Mouse (Mus musculus) right cerebral cortex, postnatal 36 days (tissue): ENCODE measurements around the gene Reep6.
"Not testable (repeated sequence)": the region's sequence is repeated elsewhere in the genome, so short reads cannot be mapped to it uniquely, and the experiment has no call there.

Source experiments
- DNase-seq, 2 experiments: peaks; one replicate each; pipeline ENCODE4 v3.0.0; 2022; ENCODE audit warnings: low spot score in 2 of 2, mixed read lengths in 1 of 2

Reep6 gene

DNA sequence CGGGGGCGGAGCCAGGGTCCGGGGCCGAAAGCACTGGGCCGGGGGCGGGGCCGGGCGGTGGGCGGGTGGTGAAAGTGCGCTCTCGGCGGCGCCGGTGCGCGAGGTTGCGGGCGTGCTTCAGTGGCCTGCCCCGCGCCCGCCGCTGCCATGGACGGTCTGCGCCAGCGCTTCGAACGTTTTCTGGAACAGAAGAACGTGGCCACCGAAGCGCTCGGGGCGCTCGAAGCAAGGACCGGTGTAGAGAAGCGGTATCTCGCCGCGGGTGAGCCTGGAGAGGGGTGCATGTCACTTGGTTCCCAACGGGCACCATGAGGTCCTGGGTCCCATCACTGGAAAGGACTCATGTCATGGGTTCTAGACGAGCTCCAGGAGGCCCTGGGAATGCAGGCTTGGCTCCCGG, 331 bp downstream of the Reep6 start:
- no peak for DNase-seq

DNA sequence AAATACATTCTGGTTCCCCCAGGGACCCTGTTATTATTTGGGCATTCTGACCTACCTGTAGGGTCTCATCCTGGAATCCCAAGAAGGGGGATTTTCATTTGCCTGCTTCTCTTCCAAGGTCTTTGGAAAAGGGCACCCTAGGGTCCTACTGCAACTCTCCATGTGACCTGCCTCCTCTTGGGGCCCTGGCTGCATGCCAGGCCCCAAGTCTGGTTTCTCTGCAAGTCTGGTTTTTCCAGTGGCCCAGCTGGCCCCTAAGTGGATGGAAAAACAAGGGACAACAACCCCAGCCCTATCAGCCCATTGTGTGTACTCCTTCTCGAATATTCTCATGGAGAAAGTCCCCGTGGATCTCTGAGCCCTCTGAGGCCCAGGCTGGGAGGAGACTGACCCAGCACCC, 1.1 kb downstream of the Reep6 start:
- DNase-seq: no peak

DNA sequence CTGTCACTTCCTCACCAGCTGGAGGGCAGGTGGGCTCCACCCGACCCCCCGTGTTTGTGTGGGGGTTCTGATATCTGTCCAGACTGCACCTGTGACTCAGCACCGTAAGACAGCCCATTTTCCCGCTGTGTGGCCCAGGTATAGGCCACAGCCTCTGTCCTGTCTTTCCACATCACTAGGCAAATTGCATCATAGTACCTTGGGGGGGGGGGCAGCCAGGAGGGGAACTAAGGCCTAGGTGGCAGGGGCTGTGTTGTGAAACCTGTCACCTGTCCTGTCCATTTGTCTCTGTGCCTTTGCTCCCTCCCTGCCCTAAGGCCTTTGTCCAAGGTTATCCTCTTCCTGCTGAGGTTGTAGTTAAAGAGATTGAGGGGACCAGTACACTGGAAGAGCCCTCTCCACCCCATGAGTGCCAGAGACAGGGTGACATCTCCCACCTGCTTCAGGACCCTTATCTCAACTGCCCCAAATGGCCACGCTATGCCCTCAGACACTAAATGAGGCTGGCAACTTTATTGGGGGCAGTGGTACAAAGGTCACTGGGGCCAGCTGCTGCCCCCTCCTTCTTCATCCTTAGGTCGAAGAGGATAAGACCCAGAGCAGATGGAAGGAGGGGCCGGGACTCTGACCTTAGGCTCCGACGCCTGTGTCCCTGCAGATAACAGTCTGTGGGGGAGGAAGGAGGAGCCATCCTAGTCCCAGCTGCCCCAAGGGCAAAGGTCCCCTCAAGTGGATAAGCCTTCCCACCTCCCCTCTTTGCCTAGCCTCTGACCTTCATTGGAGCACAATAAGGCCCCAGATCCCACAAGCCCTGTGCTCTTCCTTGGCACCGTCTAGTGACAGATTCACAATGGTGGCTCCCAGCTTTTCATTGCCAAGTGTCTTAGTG, 2.1 kb downstream of the Reep6 start:
- DNase-seq: no peak

DNA sequence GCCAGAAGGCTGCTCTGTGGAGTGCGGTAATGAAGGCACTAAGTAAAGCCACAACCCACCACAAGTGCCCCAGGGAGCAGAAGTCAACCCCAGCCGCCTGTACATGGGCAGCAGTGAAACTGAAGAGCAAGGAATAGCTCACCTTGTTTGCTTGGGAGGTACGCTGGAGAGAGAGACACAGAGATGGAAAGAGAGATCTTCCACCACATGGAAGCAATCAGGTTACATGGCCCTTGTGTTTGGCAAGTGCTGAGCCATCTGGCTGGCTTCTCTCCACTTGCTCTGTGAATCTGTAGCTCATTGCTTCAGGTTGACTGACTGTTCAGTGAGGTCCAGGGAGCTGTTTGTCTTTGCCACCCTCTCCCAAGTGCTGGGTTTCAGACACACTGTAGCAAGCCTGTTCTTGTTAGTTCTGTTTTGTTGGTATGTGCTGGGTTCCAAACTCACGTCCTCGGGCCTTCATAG, 2.8 kb downstream of the Reep6 start:
- DNase-seq: no peak

DNA sequence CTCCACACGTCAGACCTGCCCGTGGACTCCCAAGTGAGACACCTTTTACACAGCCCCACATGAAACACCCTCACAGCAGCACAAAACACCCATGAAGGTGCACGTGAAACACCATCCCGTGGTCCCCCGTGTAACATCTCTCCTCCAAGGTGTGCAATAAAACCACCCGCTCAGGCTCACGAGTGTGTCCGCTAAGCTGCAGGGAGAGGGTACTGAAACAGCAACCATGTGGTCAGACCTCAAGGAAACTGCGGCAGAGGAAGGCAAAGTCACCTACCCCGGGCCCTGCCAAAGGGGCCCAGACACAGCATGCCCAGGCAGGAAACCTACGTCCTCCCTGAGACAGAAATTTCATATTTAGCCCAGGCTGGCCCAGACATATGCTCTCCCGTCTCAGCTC, 6.5 kb downstream of the Reep6 start:
- no peak for DNase-seq

DNA sequence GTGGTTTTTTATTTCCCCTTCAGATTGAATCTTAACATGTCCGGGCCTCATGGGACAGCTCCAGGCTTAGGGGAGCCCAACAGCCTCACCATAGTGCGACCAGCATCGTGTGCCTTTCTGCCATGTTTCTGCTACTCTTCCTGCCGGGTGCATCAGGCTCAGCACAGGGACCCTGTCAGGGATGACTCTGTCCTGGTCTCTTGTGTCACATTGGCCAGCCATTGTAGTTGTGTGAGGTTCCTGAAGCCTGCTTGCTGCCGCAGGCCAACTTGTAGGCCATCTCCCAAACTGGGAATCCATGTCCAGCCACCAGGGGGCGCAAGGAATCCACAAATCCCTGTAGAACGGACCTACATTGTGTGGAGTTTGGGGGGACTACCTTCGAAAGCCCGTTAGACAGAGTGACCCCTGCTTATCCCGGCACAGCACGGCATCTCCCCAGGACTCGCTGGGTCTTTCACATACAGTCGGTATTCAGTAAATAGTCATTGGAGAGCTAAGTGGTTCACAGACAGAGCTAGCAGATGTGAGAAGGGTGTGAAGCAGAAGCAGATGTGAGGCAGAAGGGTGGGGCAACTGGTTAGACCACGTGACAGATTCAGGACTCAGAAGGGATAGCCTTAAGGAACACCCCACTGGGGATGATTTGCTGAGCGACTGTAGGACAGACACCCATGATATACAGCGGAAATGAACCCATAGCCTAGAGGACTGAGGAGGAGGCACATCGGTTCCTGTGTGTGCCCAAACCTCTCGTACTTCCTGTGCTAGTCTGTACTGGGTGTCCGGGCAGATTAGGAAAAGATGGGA, 10.4 kb downstream of the Reep6 start:
- peak; percentile 74 to 76 for DNase-seq

DNA sequence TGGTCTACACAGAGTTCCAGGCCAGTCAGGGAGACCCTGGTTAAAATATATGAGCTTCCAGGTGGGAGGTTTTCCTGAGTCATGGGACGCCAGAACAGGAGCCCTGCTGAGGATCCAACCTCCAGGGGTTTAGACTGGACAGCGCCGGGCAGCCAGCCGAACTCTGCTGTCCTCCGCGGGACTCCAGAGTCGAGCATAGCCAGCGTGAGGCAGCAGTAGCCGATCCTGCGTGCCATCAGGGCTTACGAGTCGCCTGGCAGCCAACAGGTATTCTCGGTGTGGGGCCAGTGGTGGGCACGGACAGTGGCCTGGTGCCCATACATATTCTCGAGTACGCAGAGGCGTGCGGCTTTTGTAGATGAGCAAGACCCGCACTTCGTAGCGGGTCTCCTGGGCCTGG, 11.3 kb downstream of the Reep6 start:
- DNase-seq: no peak

DNA sequence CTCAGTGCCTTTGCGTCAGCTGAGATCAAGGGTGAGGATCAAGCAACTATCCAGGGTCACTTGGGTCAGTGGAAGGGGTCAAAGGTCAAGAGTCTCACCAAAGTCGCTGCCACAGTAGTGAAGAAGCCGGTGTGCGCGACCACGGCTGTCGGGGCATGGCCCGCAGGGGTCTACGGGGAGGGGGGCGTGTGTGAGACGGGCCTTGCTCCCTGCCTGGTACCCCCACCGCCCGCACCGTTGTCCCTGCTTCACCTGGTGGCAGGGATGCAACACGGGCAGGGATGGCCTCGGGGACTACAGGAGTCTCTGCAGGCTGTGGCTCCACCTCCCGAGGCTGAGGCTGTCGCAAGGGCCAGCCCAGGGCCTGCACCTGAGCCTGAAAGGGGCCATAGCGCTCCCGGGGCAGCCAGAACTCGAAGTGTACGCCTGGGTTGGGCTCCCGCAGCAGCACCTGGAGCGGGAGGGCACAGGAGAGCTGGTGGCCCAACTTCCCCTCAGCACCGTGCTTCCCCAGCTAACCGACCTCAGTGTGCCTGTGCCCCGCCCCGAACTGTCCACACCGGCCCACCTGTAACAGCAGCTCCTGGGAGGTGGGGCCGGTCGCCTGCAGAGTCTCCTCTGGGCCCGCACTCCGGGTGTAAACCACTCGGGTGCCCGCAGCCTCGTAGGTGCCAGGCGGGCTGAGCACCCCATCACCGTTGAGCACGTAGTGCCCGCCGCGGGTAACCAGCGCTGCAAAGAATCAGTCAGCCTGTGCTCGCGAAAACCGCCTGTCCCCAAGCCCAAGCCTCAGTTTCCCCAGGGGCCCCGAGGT, 11.9 kb downstream of the Reep6 start:
- no peak for DNase-seq

DNA sequence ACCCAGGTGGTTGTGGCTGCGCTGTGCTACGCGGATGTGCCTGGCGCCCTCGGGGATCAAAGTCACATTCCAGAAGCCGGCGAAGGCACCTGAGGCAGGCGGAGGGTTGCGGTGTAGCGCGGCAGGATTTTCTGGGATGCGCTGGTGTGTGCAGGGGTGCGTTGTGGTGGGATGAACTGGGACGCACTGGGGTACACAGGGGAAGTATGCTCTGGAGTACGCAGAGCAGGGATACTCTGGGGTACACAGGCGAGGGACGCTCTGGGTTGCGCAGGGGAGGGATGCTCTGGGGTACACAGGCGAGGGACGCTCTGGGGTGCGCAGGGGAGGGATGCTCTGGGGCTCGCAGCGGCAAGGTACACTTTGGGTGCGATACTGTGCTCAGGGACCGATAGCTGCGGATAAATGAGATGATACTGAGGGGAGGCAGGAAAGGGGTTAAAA, 12.6 kb downstream of the Reep6 start:
- no peak for DNase-seq

DNA sequence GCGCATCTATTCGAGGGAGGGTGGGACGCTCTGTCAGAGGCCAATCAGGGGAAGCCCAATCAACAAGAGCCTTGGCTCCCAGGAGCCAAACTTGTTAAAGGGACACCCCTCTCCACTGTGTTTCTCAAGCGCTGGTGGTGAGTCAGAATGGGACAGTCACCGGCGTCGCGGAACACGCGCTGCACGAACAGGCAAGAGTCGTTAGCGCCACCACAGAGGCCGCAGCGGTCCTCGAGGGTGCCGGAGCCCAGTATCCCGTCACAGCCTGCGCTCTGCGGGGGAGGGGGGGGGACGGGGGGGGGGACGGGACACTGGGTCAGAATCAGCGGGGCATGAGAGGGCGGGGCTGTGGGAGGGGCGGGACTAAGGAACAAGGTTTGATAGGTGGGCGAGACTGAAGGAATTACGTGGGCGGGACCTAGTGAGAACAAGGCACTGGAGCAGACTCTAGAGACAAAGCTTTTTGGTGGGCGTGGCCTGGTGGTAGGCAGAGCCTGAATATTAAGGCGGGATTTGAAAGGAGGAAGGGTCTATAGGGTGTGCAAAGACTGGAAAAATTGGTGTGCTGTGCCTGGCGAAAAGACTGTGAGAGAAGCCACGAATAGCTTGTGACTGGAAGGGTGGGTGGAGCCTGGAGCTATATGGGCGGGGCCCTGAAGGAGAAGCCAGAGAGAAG, 13.1 kb downstream of the Reep6 start:
- no peak for DNase-seq

DNA sequence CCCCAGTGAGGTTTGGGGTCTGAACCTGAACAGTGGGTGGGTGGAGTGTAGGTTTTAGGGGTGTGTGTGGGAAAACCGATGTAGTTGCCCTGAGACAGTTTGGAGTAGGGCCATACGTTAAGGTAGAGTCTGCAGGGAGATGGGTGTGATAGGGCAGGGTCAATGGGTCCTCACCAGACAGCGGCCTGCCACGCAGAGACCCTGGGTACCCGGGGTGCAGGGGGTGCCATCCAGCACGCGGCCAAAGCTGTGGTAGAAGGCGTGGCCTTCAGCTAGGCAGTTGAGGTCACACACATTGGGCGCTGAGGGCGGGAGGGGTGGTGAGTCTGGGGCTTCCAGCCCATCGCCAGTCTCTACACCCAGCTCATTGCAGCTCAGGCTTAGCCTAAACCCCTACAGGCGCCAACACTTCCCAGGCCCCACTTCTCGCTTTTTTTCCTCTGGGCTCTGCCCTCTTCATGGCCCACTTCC, 13.7 kb downstream of the Reep6 start:
- no peak for DNase-seq

DNA sequence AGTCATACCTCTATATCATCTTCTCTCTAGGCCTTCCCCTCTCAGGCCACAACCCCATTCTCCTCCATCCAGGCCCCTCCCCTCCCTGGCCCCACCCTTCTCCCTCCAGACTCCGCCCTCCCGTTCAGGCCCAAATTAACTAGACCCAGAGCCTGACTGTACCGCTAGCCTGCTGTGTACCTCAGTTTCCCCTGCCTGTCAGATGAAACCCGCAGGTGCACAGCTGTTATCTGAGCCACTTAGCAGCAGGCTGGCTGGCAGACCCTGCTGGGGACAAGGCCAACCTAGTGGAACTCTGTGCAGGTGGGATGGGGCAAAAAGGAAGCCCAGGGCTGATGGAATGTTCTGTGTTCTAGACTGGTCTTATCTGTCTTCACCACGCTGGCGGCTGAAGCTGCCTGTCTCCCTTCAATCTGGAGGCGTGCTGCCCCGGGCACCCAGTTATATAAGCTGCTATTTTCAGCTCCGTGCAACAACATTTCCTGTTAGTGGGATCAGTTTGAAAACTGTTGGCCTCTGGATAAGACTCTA, 14.4 kb downstream of the Reep6 start:
- no peak for DNase-seq

DNA sequence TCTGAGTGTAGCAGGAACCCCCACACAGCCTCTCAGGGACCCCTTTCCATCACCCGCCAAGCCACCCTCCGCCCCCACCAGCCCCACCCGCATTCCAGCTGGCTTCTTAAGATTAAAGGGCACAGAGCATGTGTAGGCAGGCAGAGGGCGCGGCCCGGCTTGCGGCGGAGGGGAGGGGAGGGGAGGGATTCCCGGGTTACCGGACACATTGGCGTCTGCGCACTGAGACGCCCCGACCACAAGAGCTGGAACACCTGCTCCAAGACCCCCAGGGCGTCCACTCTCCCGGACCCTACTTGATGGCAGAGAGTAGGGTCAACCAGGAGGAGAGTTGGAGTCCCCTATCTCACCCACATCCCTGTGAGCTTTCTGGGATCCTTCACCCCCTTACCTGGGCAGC, 15.4 kb downstream of the Reep6 start:
- no peak for DNase-seq

DNA sequence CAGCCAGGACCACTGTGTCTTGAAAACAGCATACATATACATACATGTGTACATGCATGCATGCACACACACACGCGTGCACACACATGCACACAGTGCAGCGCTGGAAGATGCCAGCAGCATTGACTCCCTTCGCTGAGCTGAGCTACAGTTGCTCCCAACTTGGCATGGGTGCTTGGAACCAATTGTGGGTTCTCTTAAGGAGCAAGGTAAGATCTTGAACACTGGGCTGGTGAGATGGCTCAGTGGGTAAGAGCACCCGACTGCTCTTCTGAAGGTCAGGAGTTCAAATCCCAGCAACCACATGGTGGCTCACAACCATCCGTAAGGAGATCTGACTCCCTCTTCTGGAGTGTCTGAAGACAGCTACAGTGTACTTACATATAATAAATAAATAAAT, 16.2 kb downstream of the Reep6 start:
- DNase-seq: not testable (repeated sequence)

DNA sequence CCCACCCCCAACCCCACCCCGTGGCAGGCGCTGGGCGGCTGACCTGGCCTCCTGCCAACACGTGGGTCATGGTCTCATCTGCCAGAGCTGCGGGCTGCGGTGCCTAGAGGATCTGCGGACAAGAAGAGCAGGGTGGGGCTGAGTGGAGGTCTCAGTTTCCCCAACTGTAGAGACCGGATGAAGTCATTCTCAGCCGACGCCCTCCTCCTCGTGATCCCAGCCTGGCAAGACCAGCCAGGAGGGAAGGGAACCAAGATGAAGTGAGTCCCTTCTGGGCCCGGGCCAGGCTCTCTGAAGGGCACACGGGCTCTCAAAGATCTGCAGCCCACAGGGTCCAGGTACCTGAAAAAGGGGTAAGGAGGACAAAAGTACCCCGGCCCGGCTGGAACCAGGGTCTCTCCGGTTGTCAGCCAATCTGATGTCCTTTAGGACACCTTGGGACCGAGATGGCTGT, 17.8 kb downstream of the Reep6 start:
- DNase-seq: no peak

DNA sequence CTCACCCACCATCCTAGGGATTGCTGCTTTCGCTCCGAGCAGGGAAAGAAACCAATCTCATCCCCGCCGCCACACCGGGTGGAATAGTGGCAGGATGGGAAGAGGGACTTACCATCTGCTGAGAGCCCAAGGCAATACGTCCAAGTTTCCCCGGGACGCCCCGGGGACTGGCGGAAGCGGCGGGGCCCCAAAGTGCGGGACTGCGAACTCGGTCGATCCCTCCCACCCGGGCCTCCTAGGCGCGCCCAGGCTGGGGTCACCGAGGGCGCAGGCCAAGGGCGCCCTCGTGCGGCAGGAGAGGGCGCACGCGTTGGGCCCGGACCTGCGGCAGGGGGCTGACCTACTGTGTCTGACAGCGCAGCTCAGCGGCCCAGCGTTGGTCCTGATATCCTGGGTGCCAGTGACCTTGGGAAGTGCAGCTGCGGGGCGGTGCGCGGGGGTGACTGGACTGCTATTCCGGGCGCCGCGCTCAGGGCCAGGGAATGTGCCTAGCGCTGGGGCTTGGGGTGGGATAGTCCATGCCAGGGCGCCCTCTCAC, 18.6 kb downstream of the Reep6 start, which contains the start of gene Adamtsl5:
TSS of gene Adamtsl5 (minus strand) at position 169 of the 538 bp plus-strand sequence.
- DNase-seq: no peak

DNA sequence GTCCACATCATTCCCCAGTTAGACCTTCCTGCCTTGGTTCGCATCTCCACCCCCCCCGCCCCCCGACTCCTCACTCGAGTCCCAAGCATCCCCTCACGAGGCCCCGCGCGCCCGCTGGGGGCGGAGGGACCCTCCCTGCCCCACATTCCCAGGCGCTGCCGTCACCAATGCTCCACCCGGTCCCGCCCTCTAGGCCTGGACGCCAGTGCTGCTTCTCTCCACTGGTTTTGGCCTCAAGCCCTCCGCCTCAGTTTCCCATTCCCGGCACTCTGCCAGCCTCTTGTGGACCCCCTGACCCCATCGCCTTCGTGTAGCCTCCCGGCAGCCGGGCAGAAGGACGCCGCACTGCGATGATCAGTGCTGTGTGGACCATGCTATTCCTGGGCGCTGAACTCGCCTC, 19.2 kb downstream of the Reep6 start:
- DNase-seq: no peak

DNA sequence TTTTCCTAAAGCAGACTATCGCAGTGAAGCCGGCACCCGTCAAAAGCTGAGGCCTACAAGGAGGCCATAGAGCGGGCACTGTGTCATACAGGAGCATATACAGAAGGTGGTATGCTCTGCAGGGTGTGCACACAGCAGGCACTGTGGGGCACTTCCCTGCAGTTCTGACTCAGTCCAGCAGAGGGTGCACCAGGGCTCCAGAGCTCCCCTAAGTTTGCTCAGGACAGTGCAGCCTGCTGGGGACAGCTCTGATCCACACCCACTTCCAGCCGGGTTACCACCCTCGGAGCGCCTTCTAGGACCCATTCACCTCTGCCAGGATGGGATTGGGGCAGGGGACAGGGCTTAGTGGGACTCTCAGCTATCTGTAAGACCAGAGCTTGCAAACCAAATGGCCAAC, 20.5 kb downstream of the Reep6 start:
- peak; percentile 59 to 68 for DNase-seq

DNA sequence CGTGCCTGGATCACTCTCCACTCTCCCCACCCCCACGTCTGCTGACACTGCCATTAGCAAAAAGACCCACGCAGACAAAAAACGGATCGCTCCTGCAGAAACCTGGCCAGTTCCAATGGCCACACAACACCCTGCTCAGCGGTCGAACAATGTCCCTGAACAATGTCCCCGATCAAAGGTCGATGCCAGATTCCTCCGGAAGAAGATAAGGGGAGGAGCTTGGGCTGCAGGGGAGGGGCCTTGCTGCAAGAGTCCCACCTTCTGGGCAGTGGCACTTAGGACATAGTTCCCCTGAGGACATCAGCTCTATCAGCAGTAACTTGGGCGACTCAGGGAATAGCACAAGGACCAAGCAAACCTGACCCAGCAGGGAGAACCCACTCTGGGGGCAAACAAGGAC, 22.1 kb downstream of the Reep6 start:
- DNase-seq: no peak

DNA sequence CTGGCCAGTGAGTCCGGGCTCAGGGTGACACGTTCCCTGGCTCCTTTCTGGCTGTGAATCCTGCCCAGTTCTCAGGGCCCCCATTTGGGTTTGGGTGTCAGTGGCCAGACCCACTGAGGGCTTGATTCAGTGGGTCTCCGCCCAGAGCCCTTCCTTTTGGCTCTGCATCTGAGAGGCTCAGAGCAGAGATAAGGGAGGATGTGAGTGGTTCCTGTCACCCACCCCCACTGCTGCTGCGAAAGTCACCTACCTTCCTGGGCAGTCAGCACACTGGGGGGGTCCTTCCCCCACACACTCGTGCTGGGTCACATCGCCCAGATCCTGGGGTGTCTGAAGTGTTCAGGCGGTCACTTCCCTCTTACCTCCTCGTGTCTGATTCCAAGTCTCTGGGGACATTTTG, 23.0 kb downstream of the Reep6 start:
- no peak for DNase-seq

DNA sequence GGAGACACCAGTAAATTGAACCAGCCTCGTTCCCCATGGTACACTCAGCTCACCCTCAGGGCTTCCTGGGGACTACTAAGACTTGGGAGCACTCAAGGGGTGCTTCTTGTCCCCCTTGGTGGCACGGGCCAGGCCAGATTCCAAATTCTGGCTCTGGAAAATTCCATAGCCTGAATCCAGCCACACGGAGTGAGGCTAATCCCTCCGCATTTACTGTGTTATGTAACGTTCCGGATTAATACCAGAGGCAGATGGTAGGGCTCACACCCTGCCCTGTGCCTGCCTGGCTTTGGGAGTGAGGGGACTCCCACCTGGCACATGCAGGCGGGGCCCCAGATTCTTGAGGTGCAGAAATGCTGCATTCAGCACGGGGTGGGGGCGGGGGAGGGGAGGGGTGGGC, 25.7 kb downstream of the Reep6 start:
- no peak for DNase-seq
